Mouse (Mus musculus): Measurements from ENCODE around the gene P2ry10. TPM values are rescaled to one million over a fixed set of nuclear protein-coding genes. Genes with fewer than 3 reads are reported as not detected.
"Not testable (repeated sequence)": the region's sequence is repeated elsewhere in the genome, so short reads cannot be mapped to it uniquely, and the experiment has no call there.

The P2ry10 gene
- polyA plus RNA-seq (2012; ENCODE audit: insufficient read depth, low replicate concordance), result not detected in 2 replicates

- no peaks in the 10 kb centered on the region for H3K9me3 ChIP-seq
- no peaks in the 10 kb centered on the region for H3K4me1 ChIP-seq
- no peak within 1 kb of the TSS for H3K4me3 ChIP-seq (replicated peaks)
- no peaks in the 10 kb centered on the region for H3K36me3 ChIP-seq (replicated peaks; ENCODE audit: low read length)
- TF ChIP-seq FLI1 (IDR thresholded peaks at IDR 0.05; ENCODE audit: low read length) (no peak), GATA1 (IDR thresholded peaks at IDR 0.05; ENCODE audit: borderline replicate concordance, low read length) (no peak)
- H3K27me3 ChIP-seq (replicated peaks), result no peaks in the 10 kb centered on the region
Observed at GRCm38 (mm10) chrX:107088177-107088576, at the start of gene P2ry10. Gene P2ry10, plus strand, starts transcription at chrX:107088492.

GRCm38 (mm10) chrX:107039146-107039545 lies 49.1 kb upstream of the P2ry10 start:
- no peaks in the 10 kb centered on the region for H3K9me3 ChIP-seq
- H3K27me3 ChIP-seq (replicated peaks), result no peaks in the 10 kb centered on the region
- H3K4me3 ChIP-seq (replicated peaks), result no peak overlapping the region
- no peaks in the 10 kb centered on the region for H3K36me3 ChIP-seq (replicated peaks; ENCODE audit: low read length)
- H3K4me1 ChIP-seq, result peaks cover 4% of the 10 kb centered on the region; the same call in 1 of the 2 replicates
- TF ChIP-seq GATA1 (IDR thresholded peaks at IDR 0.05; ENCODE audit: borderline replicate concordance, low read length), result no peak
- no peak for TF ChIP-seq FLI1 (IDR thresholded peaks at IDR 0.05; ENCODE audit: low read length)

GRCm38 (mm10) chrX:107039635-107040034 lies 48.7 kb upstream of the P2ry10 start:
- no peak for TF ChIP-seq GATA1 (IDR thresholded peaks at IDR 0.05; ENCODE audit: borderline replicate concordance, low read length)
- no peak for TF ChIP-seq FLI1 (IDR thresholded peaks at IDR 0.05; ENCODE audit: low read length)
- Histone ChIP-seq H3K4me1 (peaks cover 4% of the 10 kb centered on the region; the same call in 1 of the 2 replicates), H3K27me3 (replicated peaks) (no peaks in the 10 kb centered on the region), H3K9me3 (no peaks in the 10 kb centered on the region), H3K4me3 (replicated peaks) (no peak overlapping the region), H3K36me3 (replicated peaks; ENCODE audit: low read length) (no peaks in the 10 kb centered on the region)

- Histone ChIP-seq H3K36me3 (replicated peaks; ENCODE audit: low read length) (no peaks in the 10 kb centered on the region), H3K4me1 (peaks cover 4% of the 10 kb centered on the region; the same call in 1 of the 2 replicates), H3K27me3 (replicated peaks) (no peaks in the 10 kb centered on the region), H3K4me3 (replicated peaks) (no peak overlapping the region), H3K9me3 (no peaks in the 10 kb centered on the region)
- TF ChIP-seq GATA1 (IDR thresholded peaks at IDR 0.05; ENCODE audit: borderline replicate concordance, low read length), result no peak
- no peak for TF ChIP-seq FLI1 (IDR thresholded peaks at IDR 0.05; ENCODE audit: low read length)
Observed at GRCm38 (mm10) chrX:107042367-107042766, 45.9 kb upstream of the P2ry10 start.

GRCm38 (mm10) chrX:107083407-107083806 lies 4.9 kb upstream of the P2ry10 start:
- H3K27me3 ChIP-seq (replicated peaks); H3K4me1 ChIP-seq; H3K4me3 ChIP-seq (replicated peaks); H3K9me3 ChIP-seq; H3K36me3 ChIP-seq (replicated peaks; ENCODE audit: low read length): not testable (repeated sequence)

- no peak overlapping the region for H3K4me3 ChIP-seq (replicated peaks)
- H3K9me3 ChIP-seq, result no peaks in the 10 kb centered on the region
- TF ChIP-seq FLI1 (IDR thresholded peaks at IDR 0.05; ENCODE audit: low read length), result no peak
- no peak for TF ChIP-seq GATA1 (IDR thresholded peaks at IDR 0.05; ENCODE audit: borderline replicate concordance, low read length)
- H3K27me3 ChIP-seq (replicated peaks), result no peaks in the 10 kb centered on the region
- no peaks in the 10 kb centered on the region for H3K4me1 ChIP-seq
- no peaks in the 10 kb centered on the region for H3K36me3 ChIP-seq (replicated peaks; ENCODE audit: low read length)
Observed at GRCm38 (mm10) chrX:107084320-107084719, 4.0 kb upstream of the P2ry10 start.

GRCm38 (mm10) chrX:107089131-107089530 lies 839 bp downstream of the P2ry10 start:
- H3K36me3 ChIP-seq (replicated peaks; ENCODE audit: low read length), result no peaks in the 10 kb centered on the region
- no peaks in the 10 kb centered on the region for H3K27me3 ChIP-seq (replicated peaks)
- no peak overlapping the region for H3K4me3 ChIP-seq (replicated peaks)
- TF ChIP-seq FLI1 (IDR thresholded peaks at IDR 0.05; ENCODE audit: low read length), result no peak
- no peak for TF ChIP-seq GATA1 (IDR thresholded peaks at IDR 0.05; ENCODE audit: borderline replicate concordance, low read length)
- H3K4me1 ChIP-seq, result no peaks in the 10 kb centered on the region
- H3K9me3 ChIP-seq, result no peaks in the 10 kb centered on the region

- Histone ChIP-seq H3K36me3 (replicated peaks; ENCODE audit: low read length) (no peaks in the 10 kb centered on the region), H3K4me3 (replicated peaks) (no peak overlapping the region), H3K4me1 (no peaks in the 10 kb centered on the region), H3K9me3 (no peaks in the 10 kb centered on the region), H3K27me3 (replicated peaks) (no peaks in the 10 kb centered on the region)
- TF ChIP-seq FLI1 (IDR thresholded peaks at IDR 0.05; ENCODE audit: low read length) (no peak), GATA1 (IDR thresholded peaks at IDR 0.05; ENCODE audit: borderline replicate concordance, low read length) (no peak)
Observed at GRCm38 (mm10) chrX:107089930-107090329, 1.6 kb downstream of the P2ry10 start.

- no peaks in the 10 kb centered on the region for H3K36me3 ChIP-seq (replicated peaks; ENCODE audit: low read length)
- no peaks in the 10 kb centered on the region for H3K27me3 ChIP-seq (replicated peaks)
- H3K4me1 ChIP-seq, result no peaks in the 10 kb centered on the region
- no peaks in the 10 kb centered on the region for H3K9me3 ChIP-seq
- no peak overlapping the region for H3K4me3 ChIP-seq (replicated peaks)
- TF ChIP-seq GATA1 (IDR thresholded peaks at IDR 0.05; ENCODE audit: borderline replicate concordance, low read length) (no peak), FLI1 (IDR thresholded peaks at IDR 0.05; ENCODE audit: low read length) (no peak)
Observed at GRCm38 (mm10) chrX:107095633-107096032, 7.3 kb downstream of the P2ry10 start.

GRCm38 (mm10) chrX:107116333-107116732 lies 28.0 kb downstream of the P2ry10 start:
- Histone ChIP-seq H3K27me3 (replicated peaks) (peaks cover 2% of the 10 kb centered on the region), H3K36me3 (replicated peaks; ENCODE audit: low read length) (no peaks in the 10 kb centered on the region), H3K4me3 (replicated peaks) (no peak overlapping the region), H3K4me1 (no peaks in the 10 kb centered on the region), H3K9me3 (no peaks in the 10 kb centered on the region)
- TF ChIP-seq FLI1 (IDR thresholded peaks at IDR 0.05; ENCODE audit: low read length) (no peak), GATA1 (IDR thresholded peaks at IDR 0.05; ENCODE audit: borderline replicate concordance, low read length) (no peak)

- Histone ChIP-seq H3K4me3 (replicated peaks) (no peak overlapping the region), H3K9me3 (no peaks in the 10 kb centered on the region), H3K27me3 (replicated peaks) (peaks cover 2% of the 10 kb centered on the region), H3K36me3 (replicated peaks; ENCODE audit: low read length) (no peaks in the 10 kb centered on the region), H3K4me1 (no peaks in the 10 kb centered on the region)
- TF ChIP-seq FLI1 (IDR thresholded peaks at IDR 0.05; ENCODE audit: low read length), result no peak
- TF ChIP-seq GATA1 (IDR thresholded peaks at IDR 0.05; ENCODE audit: borderline replicate concordance, low read length), result no peak
Observed at GRCm38 (mm10) chrX:107116987-107117386, 28.7 kb downstream of the P2ry10 start.
